Mouse (Mus musculus): ENCODE results near the gene Tjp2.
"Not testable (repeated sequence)": the region's sequence is repeated elsewhere in the genome, so short reads cannot be mapped to it uniquely, and the experiment has no call there.

The Tjp2 gene

GRCm38 (mm10) chr19:24187358-24187757 is 37.5 kb downstream of the Tjp2 start:
- in situ Hi-C loops (cut with MboI, MseI): not testable (repeated sequence)

GRCm38 (mm10) chr19:24183680-24184235 is 41.1 kb downstream of the Tjp2 start:
- in situ Hi-C loops (cut with MboI, MseI): no loop called here

DNA sequence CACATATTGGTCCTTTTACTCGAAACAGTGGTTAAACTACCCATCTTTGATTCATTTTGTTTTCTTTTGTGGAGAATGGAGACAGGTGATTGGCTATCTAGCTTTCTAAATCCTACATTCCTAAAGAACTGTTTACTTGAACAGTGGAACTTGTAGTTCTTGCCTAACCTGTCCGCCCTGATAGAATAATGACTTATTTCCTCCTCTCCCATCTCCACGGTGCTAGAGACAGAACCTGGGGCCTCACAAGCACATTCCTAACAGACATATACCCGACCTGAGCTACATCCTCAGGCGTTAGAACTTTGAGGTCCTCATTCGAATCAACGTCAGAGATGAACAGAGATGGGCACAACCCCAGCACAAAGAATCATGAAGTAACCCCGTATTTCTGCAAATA is 44.4 kb downstream of the Tjp2 start:
- in situ Hi-C loops (cut with MboI, MseI): no loop called here

- in situ Hi-C loops (cut with MboI, MseI): loop anchor here in 1 of 2 experiments (5.0 to 10.0 kb wide), 2 partner anchors 99 to 297 kb away; partner anchors contain the start of gene Fam122a
Observed at GRCm38 (mm10) chr19:24178086-24178485, 46.7 kb downstream of the Tjp2 start.

- in situ Hi-C loops (cut with MboI, MseI): loop anchor here in 1 of 2 experiments (5.0 to 10.0 kb wide), 2 partner anchors 101 to 298 kb away; partner anchors contain the start of gene Fam122a
Observed at GRCm38 (mm10) chr19:24176692-24177091, 48.1 kb downstream of the Tjp2 start.

GRCm38 (mm10) chr19:24174896-24175295 is 49.9 kb downstream of the Tjp2 start:
- in situ Hi-C loops (cut with MboI, MseI): loop anchor here in 1 of 2 experiments (5.0 to 10.0 kb wide), 2 partner anchors 102 to 300 kb away; partner anchors contain the start of gene Fam122a

DNA sequence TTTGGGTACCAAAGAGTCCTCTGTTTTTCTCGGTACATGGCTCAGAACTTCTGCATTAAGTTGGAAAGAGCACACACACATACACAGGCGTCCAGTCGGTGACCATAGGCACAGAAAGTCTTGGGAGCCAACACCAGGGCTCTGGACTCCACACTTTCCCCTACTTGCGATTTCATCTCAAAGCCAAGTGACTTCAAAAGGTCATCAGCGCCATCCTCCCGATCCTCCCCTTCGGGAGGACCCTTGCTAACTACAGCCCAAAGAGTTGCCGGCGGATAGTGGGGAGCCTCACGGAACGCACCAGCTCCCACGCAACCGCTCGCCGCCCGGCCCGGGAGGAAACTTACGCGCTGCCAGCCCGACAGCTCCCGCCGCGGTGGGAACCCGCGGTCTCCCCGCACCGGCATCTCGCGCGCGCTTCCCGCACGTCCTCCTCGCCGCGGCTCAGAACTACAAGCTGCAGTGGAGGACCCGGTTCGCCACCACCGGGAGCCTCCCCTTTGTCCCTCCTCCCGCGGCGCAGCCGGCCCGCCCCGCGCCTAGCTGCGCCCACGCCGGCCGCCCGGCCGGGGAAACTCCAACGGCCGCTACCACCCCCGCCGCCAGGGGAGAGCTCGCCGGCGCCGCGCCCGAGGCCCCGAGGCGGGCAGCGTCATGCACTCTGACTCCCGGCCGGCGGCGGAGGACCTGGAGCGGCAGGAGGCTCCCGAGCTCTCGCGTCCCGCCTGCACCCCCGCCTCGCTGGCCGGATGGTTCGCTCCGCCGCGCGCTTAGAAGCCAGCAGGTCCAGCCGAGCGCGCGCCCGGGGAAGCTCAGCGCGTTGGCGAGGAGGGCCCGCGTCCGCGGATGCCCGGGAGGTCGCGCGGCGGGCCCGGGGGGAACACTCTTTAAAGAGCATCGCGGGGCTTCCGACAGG is 51.0 kb downstream of the Tjp2 start:
- in situ Hi-C loops (cut with MboI, MseI): loop anchor here in 1 of 2 experiments (10.0 kb wide), 1 partner anchor 301 kb away; the partner anchor contains the start of gene Fam122a

GRCm38 (mm10) chr19:24173020-24173419 is 51.8 kb downstream of the Tjp2 start:
- in situ Hi-C loops (cut with MboI, MseI): loop anchor here in 1 of 2 experiments (10.0 kb wide), 1 partner anchor 302 kb away; the partner anchor contains the start of gene Fam122a

DNA sequence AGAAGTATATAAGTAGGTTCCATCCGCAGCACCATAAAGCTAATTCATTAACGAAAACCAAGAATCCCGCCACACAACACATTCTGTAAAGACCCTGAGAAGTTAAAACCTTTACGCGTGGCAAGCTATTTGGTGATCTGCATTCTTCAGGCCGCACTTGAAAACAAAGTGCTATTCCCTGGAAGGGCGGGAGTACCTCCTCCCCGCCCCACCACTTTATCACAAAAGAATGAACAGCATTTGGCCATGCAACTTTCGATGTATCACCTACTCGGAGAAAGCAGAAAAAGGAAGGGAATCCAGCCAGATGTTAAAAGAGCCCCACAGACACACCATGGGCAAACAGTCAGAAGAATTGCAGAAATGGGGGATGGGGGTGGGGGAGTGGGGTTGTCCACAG is 56.3 kb downstream of the Tjp2 start:
- in situ Hi-C loops (cut with MboI, MseI): no loop called here

- in situ Hi-C loops (cut with MboI, MseI): no loop called here
Observed at GRCm38 (mm10) chr19:24166516-24167091, 58.2 kb downstream of the Tjp2 start.

- in situ Hi-C loops (cut with MboI, MseI): no loop called here
Observed at GRCm38 (mm10) chr19:24163974-24164373, 60.9 kb downstream of the Tjp2 start.

DNA sequence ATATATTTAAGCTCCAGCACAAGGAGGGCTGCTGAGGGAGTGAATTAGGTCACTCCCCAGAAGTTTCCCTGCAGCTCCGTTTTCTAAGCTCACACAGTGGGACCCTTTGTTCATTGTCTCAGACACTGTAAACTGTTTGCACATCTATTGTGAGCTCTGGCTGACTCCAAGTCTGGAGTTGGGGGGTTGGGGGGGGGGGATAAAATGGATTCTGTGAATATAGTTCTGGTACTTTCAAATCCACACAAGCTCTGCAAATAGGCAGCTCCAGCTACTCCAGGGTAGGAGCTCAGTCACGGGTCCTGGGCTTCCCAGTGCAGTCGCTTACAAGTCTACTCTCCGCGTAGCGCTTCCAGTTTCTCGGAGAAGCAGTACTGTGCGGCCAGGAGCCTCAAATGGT is 64.4 kb downstream of the Tjp2 start:
- in situ Hi-C loops (cut with MboI, MseI): no loop called here

GRCm38 (mm10) chr19:24159751-24160150 is 65.1 kb downstream of the Tjp2 start:
- in situ Hi-C loops (cut with MboI, MseI): no loop called here

DNA sequence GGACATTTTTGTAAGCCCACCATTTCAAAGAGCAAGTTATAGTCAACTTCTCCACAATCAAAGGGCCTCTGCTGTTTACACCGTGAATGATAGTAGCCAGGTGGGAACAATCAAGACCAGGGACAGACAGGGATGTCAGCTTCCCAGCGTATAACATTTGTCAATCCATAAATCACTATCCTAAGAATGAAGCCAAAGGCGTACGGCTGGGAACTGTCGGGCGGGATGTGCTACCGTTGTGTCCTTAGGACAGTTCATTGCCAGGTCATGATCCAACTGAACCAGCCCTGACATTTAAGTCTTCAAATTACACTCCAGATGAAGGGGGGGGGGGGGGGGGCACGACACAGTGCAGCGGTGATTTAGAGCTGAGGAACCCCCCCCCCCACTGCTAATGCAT is 65.5 kb downstream of the Tjp2 start:
- in situ Hi-C loops (cut with MboI, MseI): no loop called here

DNA sequence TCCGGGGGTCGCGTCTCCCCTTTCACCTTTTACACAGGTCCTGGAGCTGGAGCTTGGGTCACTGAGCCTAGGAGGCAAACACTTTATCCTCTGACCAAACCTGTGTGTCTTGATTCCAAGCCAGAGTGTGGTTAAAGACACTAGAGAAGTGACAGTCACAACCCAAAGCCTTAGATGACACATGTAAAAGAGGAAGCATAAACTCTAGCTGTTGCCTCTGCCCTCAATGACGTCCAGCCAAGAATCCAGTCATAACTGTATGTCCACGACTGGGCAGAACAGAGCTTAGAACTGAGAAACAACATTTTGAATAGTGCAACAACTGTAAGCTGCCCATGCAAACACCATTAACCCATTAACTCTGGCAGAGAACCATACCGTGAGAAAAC is 68.8 kb downstream of the Tjp2 start:
- in situ Hi-C loops (cut with MboI, MseI): no loop called here

GRCm38 (mm10) chr19:24155395-24156066 is 69.3 kb downstream of the Tjp2 start:
- in situ Hi-C loops (cut with MboI, MseI): no loop called here

- in situ Hi-C loops (cut with MboI, MseI): no loop called here
Observed at GRCm38 (mm10) chr19:24153266-24154023, 71.4 kb downstream of the Tjp2 start.

DNA sequence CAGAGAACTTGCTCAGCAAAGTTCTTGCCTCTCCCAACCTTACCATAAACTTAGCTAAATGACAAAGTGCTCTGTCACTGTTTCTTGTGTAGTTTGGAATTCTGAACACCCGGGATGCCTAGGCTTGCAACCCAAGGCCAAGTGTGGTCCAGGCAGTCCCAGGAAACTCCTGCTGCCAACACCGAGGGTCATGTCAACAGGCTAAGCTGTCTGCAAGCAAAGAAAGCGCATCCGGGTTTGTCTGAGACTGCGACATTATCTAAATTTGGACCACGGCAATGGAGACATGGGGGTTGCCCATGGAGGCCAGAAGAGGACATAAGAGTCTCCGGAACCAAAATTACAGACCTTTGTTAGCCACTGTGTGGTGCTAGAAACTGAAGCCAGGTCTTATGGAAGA is 80.8 kb downstream of the Tjp2 start:
- in situ Hi-C loops (cut with MboI, MseI): no loop called here

DNA sequence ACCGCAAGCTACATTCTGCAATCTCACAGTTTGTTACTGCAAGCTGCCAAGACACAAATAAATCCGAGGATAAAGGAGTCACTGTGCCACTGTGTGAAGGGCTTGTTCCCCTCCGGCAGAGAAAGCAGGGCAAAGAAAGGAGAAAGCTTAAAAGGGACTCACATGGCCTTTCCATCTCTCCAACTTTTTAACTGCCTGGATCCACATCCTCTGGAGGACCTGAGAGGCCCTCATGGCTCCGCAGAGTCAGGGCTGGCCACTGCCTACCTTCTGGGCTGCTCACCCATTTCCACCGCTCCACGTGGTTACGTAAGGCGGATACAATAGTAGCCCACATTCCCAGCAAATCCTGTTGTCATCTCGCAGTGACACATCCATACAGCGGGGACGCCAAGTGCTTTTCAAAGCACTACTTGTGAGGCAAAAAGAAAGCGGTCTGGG is 82.2 kb downstream of the Tjp2 start:
- in situ Hi-C loops (cut with MboI, MseI): no loop called here

DNA sequence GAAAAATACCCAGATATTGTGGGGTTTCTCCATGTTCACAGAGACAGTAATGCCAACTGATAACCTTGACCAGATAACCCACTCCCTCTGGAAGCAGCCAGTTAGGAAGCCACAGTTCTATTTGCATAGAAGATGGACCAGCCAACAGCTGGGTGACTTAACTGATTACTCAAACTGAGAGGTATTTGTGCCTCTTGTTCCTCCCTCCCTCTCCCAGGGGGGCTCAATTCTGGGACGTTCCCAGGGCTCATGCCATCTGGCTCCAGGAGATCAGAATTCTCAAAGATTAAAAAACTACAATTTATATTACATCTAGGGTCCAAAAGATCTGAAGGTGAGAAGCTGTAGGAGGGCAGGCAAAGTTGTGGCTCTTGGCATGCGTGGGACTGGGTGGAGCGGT is 84.5 kb downstream of the Tjp2 start:
- in situ Hi-C loops (cut with MboI, MseI): no loop called here

DNA sequence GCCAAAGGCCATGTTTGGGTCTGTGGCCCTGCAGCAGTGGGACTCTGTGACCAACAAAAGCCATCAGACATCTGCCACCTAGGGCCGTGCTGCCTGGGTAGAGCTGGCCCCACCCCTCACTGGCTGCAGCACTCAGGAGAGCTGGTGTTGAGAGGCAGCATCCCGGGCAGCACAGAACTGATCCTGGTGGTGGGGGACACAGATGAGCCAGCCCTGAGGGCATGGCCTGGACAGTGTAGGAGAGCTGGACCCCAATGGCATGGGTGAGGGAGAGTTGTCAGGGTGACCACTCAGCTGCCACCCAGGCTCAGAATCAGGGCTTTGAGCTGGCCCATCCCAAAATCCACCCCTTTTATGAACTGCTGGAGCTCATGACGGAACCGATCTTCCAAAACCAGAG is 87.4 kb downstream of the Tjp2 start:
- in situ Hi-C loops (cut with MboI, MseI): no loop called here

Measured in T-helper 17 cell (primary cell).